Mouse (Mus musculus): ENCODE measurements at regions not wholly inside any gene's neighbourhood (a gene's known extent, or its start where the extent isn't known, plus 50 kb on each side); places are given as distances from the start of the nearest gene placed in this dataset.
A peak's percentile ranks its signal among the peaks of the same experiment; 100 is the strongest.

DNA sequence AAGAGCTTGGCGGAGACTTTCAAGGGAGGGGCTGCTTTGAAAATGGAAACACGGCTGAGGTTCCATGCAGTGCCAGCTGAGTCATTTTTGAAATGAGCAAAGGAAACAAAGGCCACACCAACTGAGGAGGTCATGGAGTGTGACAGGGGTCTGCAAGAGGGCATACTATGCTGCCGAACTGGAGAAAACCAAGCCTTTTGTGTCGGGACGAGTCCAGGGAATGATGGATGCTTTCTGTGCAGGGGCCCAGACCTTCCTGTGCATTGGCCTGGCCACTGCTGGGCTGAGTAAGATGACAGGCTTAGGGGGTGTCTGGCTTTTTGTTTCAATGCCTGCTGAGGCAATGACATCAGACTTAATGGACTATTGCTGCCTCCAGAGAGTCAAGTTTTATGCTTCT lies 203.8 kb upstream of the Ubash3b start:
- Histone ChIP-seq H3K4me3 (no peak overlapping the region), H3K27ac (no peak overlapping the region), H3K4me1 (peaks cover 7% of the 10 kb centered on the region; the same call in 1 of the 2 replicates), H3K9ac (no peak overlapping the region), H3K4me2 (no peak overlapping the region), H3K36me3 (no peaks in the 10 kb centered on the region), H3K27me3 (no peaks in the 10 kb centered on the region), H3K9me3 (no peaks in the 10 kb centered on the region)
- ATAC-seq (ENCODE audit: insufficient number of reproducible peaks, low FRiP score, low TSS enrichment, low read depth): no peak
- 46% methylated on average over 5 of the region's 5 CpGs for WGBS

GRCm38 (mm10) chr9:41364442-41365250 lies 203.1 kb upstream of the Ubash3b start:
- Histone ChIP-seq H3K4me3 (no peak overlapping the region), H3K9me3 (no peaks in the 10 kb centered on the region), H3K4me2 (no peak overlapping the region), H3K27ac (no peak overlapping the region), H3K9ac (no peak overlapping the region), H3K4me1 (peaks cover 7% of the 10 kb centered on the region; the same call in 1 of the 2 replicates), H3K27me3 (no peaks in the 10 kb centered on the region), H3K36me3 (no peaks in the 10 kb centered on the region)
- no peak for ATAC-seq (ENCODE audit: insufficient number of reproducible peaks, low FRiP score, low TSS enrichment, low read depth)
- WGBS: 56% methylated on average over 6 of the region's 6 CpGs

GRCm38 (mm10) chr9:41360356-41360755 lies 198.9 kb upstream of the Ubash3b start:
- H3K4me1 ChIP-seq: peaks cover 9% of the 10 kb centered on the region; the same call in 1 of the 2 replicates
- 86% methylated on average over 5 of the region's 5 CpGs for WGBS
- H3K4me2 ChIP-seq: no peak overlapping the region
- no peak overlapping the region for H3K27ac ChIP-seq
- H3K9me3 ChIP-seq: no peaks in the 10 kb centered on the region
- no peak overlapping the region for H3K9ac ChIP-seq
- no peak overlapping the region for H3K4me3 ChIP-seq
- H3K27me3 ChIP-seq: no peaks in the 10 kb centered on the region
- no peak for ATAC-seq (ENCODE audit: insufficient number of reproducible peaks, low FRiP score, low TSS enrichment, low read depth)
- no peaks in the 10 kb centered on the region for H3K36me3 ChIP-seq

GRCm38 (mm10) chr9:41359286-41359685 lies 197.8 kb upstream of the Ubash3b start:
- no peaks in the 10 kb centered on the region for H3K36me3 ChIP-seq
- H3K9ac ChIP-seq: no peak overlapping the region
- no peaks in the 10 kb centered on the region for H3K9me3 ChIP-seq
- WGBS: 83% methylated on average over 3 of the region's 3 CpGs
- 0 out of 2 replicates have a peak, but pooled peaks cover 2% of the 10 kb centered on the region for H3K4me1 ChIP-seq
- H3K4me2 ChIP-seq: no peak overlapping the region
- H3K4me3 ChIP-seq: no peak overlapping the region
- ATAC-seq (ENCODE audit: insufficient number of reproducible peaks, low FRiP score, low TSS enrichment, low read depth): no peak
- H3K27ac ChIP-seq: no peak overlapping the region
- no peaks in the 10 kb centered on the region for H3K27me3 ChIP-seq

DNA sequence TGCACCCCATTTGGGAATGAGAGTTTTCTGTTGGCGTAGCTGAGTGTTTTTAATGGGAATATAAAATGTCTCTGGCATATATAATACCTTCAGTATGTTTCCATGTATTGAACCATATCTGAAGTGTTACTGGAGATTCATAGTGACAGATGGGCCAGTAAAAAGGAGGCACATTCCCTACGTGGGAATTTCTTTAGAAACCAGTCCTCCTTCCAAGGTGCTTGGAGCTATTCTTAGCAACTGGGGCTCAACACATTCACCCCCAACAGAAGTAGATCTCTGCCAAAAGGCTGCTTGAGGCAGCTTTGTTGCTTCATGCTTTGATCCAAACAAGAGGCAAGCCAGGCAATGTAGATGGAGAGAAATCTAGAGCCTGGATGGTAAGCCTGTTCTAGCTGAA lies 183.8 kb upstream of the Ubash3b start:
- H3K9ac ChIP-seq: no peak overlapping the region
- H3K27ac ChIP-seq: no peak overlapping the region; the same call in 1 of the 2 replicates
- no peak overlapping the region for H3K4me2 ChIP-seq
- ATAC-seq (ENCODE audit: insufficient number of reproducible peaks, low FRiP score, low TSS enrichment, low read depth): 0 out of 2 replicates have a peak, but pooled peaks have one; percentile 55
- no peaks in the 10 kb centered on the region for H3K36me3 ChIP-seq
- no peaks in the 10 kb centered on the region for H3K9me3 ChIP-seq
- 31% methylated on average over 2 of the region's 2 CpGs for WGBS
- H3K27me3 ChIP-seq: no peaks in the 10 kb centered on the region
- 0 out of 2 replicates have a peak, but pooled peaks cover 3% of the 10 kb centered on the region for H3K4me1 ChIP-seq
- no peak overlapping the region for H3K4me3 ChIP-seq

- H3K4me1 ChIP-seq: peaks cover 8% of the 10 kb centered on the region
- H3K27me3 ChIP-seq: no peaks in the 10 kb centered on the region
- H3K27ac ChIP-seq: no peak overlapping the region
- H3K4me2 ChIP-seq: no peak overlapping the region
- H3K4me3 ChIP-seq: no peak overlapping the region
- 90% methylated on average over 2 of the region's 2 CpGs for WGBS
- no peak overlapping the region for H3K9ac ChIP-seq
- no peaks in the 10 kb centered on the region for H3K36me3 ChIP-seq
- no peaks in the 10 kb centered on the region for H3K9me3 ChIP-seq
- ATAC-seq (ENCODE audit: insufficient number of reproducible peaks, low FRiP score, low TSS enrichment, low read depth): no peak
Observed at GRCm38 (mm10) chr9:41337375-41337774, 175.9 kb upstream of the Ubash3b start.

DNA sequence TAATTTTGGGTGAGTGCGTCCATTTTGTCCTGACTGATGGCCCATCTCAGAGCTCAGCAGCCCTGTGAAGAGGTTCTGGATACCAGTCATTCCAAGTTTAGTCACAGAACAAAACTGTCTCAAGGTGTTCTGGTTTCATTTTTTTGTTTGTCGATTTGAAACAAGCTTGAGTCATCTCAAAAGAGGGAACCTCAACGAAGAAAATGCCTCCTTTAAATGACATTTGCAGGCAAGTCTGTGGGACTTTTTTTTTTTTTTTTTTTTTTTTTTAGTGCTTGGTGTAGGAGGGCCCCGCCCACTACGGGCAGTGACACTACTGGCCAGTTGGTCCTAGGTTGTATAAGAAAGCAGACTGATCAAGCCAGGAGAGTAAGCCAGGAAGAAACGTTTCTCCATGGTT lies 175.3 kb upstream of the Ubash3b start:
- Histone ChIP-seq H3K4me3 (no peak overlapping the region), H3K4me2 (no peak overlapping the region), H3K36me3 (no peaks in the 10 kb centered on the region), H3K27ac (no peak overlapping the region), H3K4me1 (peaks cover 8% of the 10 kb centered on the region), H3K9ac (no peak overlapping the region), H3K9me3 (no peaks in the 10 kb centered on the region), H3K27me3 (no peaks in the 10 kb centered on the region)
- WGBS: 72% methylated on average over 6 of the region's 6 CpGs
- ATAC-seq (ENCODE audit: insufficient number of reproducible peaks, low FRiP score, low TSS enrichment, low read depth): no peak

- H3K4me2 ChIP-seq: no peak overlapping the region
- no peak overlapping the region for H3K9ac ChIP-seq
- ATAC-seq (ENCODE audit: insufficient number of reproducible peaks, low FRiP score, low TSS enrichment, low read depth): no peak
- H3K9me3 ChIP-seq: no peaks in the 10 kb centered on the region
- peak overlapping the region; percentile 23 for H3K27ac ChIP-seq
- H3K4me1 ChIP-seq: peaks cover 8% of the 10 kb centered on the region
- H3K36me3 ChIP-seq: no peaks in the 10 kb centered on the region
- 18% methylated on average over 10 of the region's 10 CpGs for WGBS
- no peaks in the 10 kb centered on the region for H3K27me3 ChIP-seq
- H3K4me3 ChIP-seq: no peak overlapping the region
Observed at GRCm38 (mm10) chr9:41334462-41335241, 173.2 kb upstream of the Ubash3b start.

GRCm38 (mm10) chr9:41333526-41333925 lies 172.0 kb upstream of the Ubash3b start:
- ATAC-seq (ENCODE audit: insufficient number of reproducible peaks, low FRiP score, low TSS enrichment, low read depth): no peak
- Histone ChIP-seq H3K4me3 (no peak overlapping the region), H3K9me3 (no peaks in the 10 kb centered on the region), H3K36me3 (no peaks in the 10 kb centered on the region), H3K27ac (no peak overlapping the region), H3K4me2 (no peak overlapping the region), H3K27me3 (no peaks in the 10 kb centered on the region), H3K4me1 (peaks cover 9% of the 10 kb centered on the region), H3K9ac (no peak overlapping the region)
- whole genome bisulfite sequencing: 92% methylated on average over 1 of the region's 1 CpGs

DNA sequence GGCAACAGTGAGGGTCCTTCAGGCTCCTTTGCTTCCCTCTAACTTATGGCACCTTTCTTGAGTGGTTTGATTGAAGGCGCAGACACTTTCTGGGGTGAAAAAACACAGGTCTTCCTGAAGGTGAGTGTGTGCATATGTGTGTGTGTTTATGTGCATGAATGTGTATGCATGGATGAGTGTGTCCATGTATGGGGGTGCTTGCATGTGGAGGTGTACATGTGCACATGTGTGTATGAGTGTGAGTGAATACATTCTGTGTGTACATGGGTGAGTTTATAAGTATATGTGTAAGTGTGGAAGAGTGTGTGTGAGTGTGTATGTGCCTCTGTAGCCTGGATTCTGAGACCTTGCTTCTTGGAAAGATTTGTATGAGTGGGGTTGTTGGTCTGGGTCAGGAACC lies 167.5 kb upstream of the Ubash3b start:
- H3K27ac ChIP-seq: peak overlapping the region; percentile 3; the same call in 1 of the 2 replicates
- no peaks in the 10 kb centered on the region for H3K9me3 ChIP-seq
- peak overlapping the region; percentile 1; the same call in 1 of the 2 replicates for H3K4me3 ChIP-seq
- ATAC-seq (ENCODE audit: insufficient number of reproducible peaks, low FRiP score, low TSS enrichment, low read depth): no peak
- WGBS: 96% methylated on average over 1 of the region's 1 CpGs
- H3K4me1 ChIP-seq: peaks cover 18% of the 10 kb centered on the region
- H3K27me3 ChIP-seq: no peaks in the 10 kb centered on the region
- H3K4me2 ChIP-seq: peak overlapping the region; percentile 23; the same call in 1 of the 2 replicates
- H3K36me3 ChIP-seq: no peaks in the 10 kb centered on the region
- H3K9ac ChIP-seq: no peak overlapping the region

GRCm38 (mm10) chr9:41328480-41328879 lies 167.0 kb upstream of the Ubash3b start:
- H3K4me1 ChIP-seq: peaks cover 18% of the 10 kb centered on the region
- H3K9me3 ChIP-seq: no peaks in the 10 kb centered on the region
- H3K27me3 ChIP-seq: no peaks in the 10 kb centered on the region
- H3K27ac ChIP-seq: peak overlapping the region; percentile 3; the same call in 1 of the 2 replicates
- no peak overlapping the region for H3K9ac ChIP-seq
- ATAC-seq (ENCODE audit: insufficient number of reproducible peaks, low FRiP score, low TSS enrichment, low read depth): no peak
- H3K4me3 ChIP-seq: peak overlapping the region; percentile 1
- H3K36me3 ChIP-seq: no peaks in the 10 kb centered on the region
- peak overlapping the region; percentile 23 for H3K4me2 ChIP-seq
- WGBS: 34% methylated on average over 5 of the region's 5 CpGs

DNA sequence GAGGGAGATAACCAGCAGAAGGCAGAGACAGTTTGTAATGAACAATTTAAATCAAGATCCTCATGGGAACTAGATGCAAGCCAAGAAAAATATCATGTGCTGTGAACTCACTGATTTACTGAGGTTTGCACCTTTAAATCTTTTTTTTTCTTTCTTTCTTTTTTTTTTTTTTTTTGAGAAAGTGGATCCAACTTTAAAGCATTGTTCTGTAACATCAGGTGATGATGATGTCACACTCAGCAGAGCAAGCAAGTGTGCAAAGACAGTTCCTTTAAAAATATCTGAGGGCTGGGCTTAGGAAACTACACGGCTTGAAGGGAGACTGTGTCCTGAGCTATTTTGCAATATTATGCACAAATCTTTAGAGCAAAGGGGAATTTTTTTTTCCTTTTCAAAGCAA lies 166.6 kb upstream of the Ubash3b start:
- H3K9ac ChIP-seq: no peak overlapping the region
- H3K4me2 ChIP-seq: peak overlapping the region; percentile 23; the same call in 1 of the 2 replicates
- ATAC-seq (ENCODE audit: insufficient number of reproducible peaks, low FRiP score, low TSS enrichment, low read depth): no peak
- peak overlapping the region; percentile 65 for H3K27ac ChIP-seq
- no peaks in the 10 kb centered on the region for H3K9me3 ChIP-seq
- 7% methylated on average over 1 of the region's 1 CpGs for WGBS
- peaks cover 18% of the 10 kb centered on the region for H3K4me1 ChIP-seq
- H3K36me3 ChIP-seq: no peaks in the 10 kb centered on the region
- peak overlapping the region; percentile 1 for H3K4me3 ChIP-seq
- no peaks in the 10 kb centered on the region for H3K27me3 ChIP-seq
